Mouse (Mus musculus): Measurements from ENCODE around the gene Zfp385b. TPM values are rescaled to one million over a fixed set of nuclear protein-coding genes. Genes with fewer than 3 reads are reported as not detected.

Gene Zfp385b
- polyA plus RNA-seq, 1 experiment = not detected

DNA sequence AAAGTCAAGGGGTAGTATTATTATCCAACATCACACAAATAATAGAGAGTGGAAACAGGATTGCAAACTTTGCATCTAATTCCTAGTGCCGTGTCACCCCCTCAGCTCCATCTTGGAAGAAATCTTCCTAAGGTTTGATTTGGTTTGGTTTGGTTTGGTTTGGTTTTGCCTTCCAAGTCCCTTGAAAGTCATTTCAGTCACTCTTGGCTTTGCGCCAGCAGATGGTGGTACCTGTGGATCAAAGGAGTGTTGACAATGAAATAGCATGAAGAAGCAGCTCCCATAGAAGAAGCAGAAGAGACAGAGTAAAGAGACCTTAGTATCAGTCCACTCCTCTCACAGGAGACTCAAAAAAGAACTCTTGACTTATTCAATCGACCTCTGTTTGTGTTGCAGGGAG, 17.1 kb downstream of the Zfp385b start:
- no peak for TF ChIP-seq GATA1 (IDR thresholded peaks at IDR 0.05; ENCODE audit: low read length)

DNA sequence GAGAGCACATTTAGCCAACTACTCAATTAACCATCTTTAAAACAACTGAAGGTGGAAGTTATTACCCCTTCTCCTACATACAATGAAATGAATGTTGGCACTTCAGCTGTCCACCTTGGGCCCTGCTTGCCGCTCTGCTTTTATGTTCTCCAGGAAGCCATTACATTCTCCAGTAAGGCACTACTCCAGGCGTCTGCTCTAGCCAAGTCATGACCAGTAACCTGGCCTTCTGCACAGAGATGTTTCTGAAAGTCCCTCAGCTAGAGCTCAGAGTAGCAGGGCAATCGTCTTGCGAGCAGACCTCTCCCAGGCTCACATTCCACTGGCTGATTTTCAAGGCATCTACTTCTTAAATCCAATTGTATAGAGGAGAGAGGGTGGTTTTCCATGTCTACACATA, 18.0 kb downstream of the Zfp385b start:
- no peak for TF ChIP-seq GATA1 (IDR thresholded peaks at IDR 0.05; ENCODE audit: low read length)

DNA sequence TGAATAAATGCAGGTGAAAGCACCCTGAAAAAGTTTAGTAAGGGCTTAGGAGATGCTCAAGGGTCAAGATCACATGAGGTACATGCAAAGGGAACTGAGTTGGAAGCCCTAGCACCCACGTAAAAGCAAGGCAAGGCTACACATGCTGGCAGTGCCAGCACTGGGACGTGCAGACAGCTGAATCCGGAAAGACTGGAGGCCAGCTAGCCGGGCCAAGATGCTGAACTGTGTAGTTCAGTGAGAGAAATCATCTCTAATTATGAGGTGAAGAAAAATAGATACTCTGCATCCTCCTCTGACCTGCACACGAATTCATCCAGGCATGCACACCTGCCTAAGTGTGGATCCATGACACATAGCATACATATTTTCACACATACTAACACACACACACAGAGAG, 18.4 kb downstream of the Zfp385b start:
- no peak for TF ChIP-seq GATA1 (IDR thresholded peaks at IDR 0.05; ENCODE audit: low read length)

DNA sequence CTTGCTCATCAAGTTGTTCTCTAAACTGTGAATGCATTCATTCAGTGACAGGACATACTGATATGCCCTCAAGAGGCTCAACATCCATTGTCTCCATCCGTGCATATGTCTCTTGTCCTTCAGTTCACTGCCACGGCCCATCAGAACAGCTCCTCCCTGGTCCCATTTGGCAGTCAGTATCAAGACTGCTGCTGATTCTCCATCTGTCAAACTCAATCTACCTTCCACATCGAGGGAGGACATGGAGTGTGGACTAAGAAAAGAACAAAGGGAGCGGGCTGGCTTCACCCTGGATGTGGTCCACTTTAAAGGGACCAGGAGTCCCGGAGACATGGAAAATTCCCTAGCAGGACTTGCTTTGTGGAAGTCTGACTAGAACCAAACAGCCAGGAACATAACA, 22.2 kb downstream of the Zfp385b start:
- TF ChIP-seq GATA1 (IDR thresholded peaks at IDR 0.05; ENCODE audit: low read length) = no peak

DNA sequence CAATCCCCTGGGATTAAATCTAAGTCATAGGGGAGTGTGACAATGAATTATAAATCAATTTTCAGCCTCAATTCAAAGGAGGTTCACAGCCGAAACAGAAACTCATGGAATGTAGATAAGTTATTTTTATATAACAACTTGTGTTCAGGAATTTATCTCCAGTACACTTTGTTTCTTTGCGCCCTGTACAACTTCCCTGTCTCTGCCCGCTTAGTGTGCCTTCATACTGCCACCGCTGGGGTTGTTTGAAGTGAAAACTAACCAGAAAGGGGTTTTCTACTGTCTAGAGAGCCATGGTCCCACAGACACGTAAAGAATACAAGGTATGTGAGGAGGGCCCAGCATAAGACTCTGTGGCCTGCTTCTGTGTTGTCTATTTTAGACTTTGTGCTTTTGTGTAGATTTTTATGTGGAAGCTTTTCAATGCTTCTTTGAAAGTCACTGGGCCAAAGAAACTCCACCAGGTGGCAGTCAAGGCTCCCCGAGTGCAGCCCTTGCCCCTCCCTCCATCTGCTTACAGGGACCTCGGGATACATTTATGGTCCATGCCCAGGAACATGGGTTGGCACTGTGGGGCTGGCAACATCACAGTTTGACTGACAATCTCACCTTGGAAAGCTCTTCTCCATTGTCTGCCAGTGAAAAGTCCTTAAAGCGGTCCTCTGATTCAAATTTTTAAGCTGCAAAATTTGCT, 23.4 kb downstream of the Zfp385b start:
- no peak for TF ChIP-seq GATA1 (IDR thresholded peaks at IDR 0.05; ENCODE audit: low read length)

DNA sequence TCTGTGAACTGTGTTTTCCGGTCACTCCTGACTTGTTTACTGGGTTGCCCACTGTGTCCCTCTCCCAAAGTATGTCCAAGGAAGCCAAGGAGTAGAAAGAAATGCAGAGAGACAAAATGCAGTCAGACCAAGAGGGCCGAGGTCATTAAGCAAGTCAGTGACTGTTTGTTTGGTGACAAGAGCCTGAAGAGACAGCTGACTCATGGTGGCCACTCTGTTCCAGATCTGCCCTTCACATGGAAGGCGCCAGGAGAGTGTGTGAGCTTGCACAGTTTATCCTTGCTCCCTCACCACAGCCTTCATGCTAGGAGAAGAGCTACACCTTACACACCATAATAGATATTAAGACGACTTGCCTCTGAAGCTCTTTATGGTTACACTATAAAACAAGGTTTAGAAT, 28.6 kb downstream of the Zfp385b start:
- no peak for TF ChIP-seq GATA1 (IDR thresholded peaks at IDR 0.05; ENCODE audit: low read length)

DNA sequence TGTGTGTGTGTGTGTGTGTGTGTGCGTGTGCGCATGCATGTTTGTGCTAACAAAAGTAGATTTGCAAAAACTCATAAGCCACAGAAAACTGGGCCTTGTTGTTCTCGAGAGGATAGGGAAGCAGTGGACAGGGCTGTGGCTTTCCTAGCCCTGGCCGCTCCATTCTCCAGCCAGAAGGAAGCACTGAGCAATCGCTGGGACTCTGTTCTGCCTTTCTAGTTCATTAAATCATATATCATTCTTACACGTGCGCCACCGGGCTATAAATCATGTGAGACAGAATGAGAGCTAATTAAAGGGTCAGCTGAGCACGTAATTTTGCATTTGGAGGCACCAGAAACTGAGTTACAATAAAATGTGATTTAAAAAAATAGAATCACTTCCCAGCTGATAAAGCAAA, 29.1 kb downstream of the Zfp385b start:
- no peak for TF ChIP-seq GATA1 (IDR thresholded peaks at IDR 0.05; ENCODE audit: low read length)

DNA sequence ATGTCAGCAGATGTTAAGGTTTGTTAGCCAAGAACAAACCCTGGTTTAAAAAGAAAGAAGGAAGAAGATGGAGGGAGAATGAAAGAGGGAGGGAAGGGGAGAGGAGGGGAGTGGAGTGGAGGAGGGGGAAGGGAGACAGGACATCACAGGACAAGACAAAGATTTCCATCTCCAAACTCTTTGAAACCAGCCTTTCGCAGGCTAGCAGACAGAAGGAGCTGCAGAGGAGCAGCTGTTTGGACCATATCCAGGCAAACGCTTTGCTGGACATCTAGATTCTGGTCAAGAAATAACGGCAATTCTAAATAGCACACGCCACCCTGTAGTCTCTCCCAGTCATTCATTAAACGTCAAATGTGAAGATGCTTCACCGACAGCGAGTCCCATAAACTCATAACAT, 38.0 kb downstream of the Zfp385b start:
- TF ChIP-seq GATA1 (IDR thresholded peaks at IDR 0.05; ENCODE audit: low read length) = no peak

DNA sequence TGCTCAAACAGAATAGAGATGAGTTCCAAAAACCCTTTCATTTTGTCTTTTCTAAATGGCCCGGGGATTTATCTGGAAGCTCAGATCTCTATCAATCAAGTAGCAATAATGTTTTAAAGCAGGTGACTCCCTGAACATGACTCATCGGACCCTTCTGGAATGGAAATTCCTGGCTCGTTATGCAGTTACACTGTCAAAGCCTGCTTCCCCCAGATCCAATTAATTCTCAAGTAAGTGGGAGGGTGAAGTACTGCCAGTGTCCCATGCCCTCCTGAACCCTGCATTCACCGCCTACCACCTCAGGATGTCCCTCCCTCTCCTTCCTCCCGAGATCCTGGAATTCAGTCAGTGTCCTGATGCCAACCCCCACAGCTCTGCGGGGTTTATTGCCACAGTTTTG, 41.7 kb downstream of the Zfp385b start:
- no peak for TF ChIP-seq GATA1 (IDR thresholded peaks at IDR 0.05; ENCODE audit: low read length)

DNA sequence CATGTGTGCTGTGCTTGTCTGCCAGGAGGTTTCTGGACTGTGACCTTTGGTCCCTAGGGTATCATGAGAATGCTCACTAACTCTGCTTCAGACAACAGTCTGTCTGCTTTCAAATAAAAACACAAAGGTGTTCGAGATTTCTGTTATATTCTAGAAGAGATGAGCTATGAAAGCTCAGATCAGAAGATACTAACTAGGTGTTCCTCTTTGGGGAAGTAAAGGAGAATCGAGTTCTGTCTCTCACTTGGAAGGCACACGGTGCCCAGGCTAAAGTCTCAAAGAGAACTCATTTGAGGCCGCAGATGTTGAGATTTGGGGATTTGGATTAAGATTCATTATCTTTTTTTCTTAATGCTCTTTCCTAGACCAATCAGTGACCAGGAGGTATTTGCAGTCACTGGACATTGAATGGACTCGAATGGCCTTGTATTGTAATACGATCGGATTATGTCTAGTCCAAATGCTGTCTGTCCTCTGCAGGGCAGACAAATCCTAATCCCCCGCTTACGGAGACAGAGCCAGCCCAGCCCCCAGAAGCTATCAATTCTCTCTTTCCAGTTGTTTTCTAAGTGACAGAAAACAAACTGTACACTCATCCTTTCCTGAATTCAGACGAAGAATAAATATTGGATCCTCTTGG, 42.3 kb downstream of the Zfp385b start:
- TF ChIP-seq GATA1 (IDR thresholded peaks at IDR 0.05; ENCODE audit: low read length) = no peak

DNA sequence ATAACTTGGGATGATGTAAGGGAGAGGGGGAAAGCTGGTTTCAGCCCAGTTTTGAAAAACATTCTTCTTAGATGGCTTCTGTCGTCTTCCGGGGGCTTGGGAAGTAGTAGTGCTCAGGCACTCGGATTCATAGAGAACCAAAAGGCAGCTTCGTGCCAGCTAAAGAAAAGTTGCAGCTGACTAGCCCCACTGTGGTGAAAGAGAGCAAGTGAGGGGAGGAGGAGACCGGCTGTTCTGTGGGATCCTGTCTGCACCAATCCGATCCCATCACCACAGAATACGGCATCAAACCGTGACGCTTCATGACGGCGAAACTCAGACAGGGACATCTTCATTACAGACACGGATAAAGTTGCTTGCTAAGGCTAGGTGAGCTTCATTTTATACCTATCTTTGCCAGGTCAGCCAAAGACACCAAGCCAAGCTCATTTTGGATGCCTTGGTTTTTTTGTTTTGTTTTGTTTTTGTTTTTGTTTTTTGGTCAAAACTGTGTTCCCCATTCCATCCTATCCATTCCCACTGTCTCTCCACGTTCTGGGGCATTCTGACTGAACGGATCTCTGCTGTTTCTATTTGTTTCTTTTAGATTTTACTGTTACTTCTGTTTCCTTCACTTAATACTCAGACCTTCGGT, 44.1 kb downstream of the Zfp385b start:
- no peak for TF ChIP-seq GATA1 (IDR thresholded peaks at IDR 0.05; ENCODE audit: low read length)

DNA sequence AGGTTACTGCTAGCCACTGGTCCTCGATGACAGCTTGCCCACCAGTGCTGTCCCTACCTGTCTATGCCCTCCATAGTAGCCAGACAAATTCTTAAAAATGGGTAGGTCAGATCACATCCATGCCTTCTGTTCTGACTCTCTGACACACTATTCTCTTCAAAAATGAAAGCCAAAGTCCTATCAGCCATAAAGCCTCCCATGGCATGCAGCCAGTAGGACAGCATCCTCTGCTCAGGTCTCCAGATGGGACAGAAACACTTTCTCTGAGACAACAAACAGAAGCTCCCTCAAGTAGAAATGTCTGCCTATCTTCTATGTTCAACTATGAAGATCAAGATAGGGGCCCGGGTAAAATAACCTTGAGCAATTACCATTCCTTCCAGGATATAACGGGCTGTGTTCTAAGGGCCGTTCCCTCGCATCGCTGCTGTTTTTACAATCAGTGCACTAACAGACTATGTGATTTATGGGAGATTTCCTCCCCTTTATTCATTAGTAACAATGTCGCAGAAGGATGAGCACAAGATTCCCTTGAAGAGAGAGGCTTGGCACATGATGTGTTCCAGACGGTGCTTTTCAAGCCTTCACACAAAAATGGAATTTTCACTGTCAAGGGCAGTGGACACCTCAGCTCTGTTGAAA, 49.3 kb downstream of the Zfp385b start:
- no peak for TF ChIP-seq GATA1 (IDR thresholded peaks at IDR 0.05; ENCODE audit: low read length)

DNA sequence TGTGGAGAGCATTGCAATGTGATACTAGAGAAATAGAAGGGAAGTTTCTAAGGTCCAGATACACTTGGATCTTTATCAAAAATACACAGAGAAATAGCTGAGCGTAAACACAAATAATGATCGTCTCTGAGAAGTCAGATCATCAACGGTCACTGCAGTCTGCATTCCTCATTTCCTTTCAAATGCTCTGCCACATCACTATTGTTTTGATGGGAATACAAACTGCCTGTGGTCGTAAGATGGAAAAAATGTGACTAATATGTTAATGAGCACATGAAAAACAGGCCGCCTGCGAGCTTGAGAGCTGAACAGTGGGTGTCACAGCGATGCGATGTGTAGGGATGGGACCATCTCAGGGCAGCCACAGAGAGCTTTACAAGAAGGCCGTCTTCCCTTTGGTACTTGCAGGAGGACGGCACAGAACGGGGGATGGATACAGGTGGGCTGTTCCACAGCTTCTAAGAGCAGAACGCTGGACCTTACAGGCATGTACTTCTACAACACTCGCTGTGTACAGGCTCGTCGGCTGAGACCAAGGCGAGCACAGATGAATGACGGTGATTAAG, 51.0 kb downstream of the Zfp385b start:
- no peak for TF ChIP-seq GATA1 (IDR thresholded peaks at IDR 0.05; ENCODE audit: low read length)

DNA sequence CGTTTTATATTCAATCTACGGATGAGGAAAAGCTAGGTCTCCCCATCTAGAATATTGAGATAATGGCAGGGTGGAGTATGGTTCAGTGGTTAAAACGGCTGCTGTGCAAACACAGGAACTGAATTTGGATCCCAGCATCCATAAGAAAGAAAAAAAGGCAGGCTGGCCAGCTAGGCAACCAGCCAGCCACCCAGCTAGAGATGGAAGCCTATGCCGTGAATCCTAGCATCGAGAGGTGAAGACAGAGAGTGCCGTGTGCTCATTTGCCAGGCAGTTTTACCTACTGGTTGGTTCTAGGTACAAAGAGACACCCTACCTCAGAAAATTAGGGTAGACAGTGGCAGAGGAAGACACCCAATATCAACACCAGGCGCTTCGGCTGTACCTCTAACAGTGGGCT, 57.5 kb downstream of the Zfp385b start:
- no peak for TF ChIP-seq GATA1 (IDR thresholded peaks at IDR 0.05; ENCODE audit: low read length)

DNA sequence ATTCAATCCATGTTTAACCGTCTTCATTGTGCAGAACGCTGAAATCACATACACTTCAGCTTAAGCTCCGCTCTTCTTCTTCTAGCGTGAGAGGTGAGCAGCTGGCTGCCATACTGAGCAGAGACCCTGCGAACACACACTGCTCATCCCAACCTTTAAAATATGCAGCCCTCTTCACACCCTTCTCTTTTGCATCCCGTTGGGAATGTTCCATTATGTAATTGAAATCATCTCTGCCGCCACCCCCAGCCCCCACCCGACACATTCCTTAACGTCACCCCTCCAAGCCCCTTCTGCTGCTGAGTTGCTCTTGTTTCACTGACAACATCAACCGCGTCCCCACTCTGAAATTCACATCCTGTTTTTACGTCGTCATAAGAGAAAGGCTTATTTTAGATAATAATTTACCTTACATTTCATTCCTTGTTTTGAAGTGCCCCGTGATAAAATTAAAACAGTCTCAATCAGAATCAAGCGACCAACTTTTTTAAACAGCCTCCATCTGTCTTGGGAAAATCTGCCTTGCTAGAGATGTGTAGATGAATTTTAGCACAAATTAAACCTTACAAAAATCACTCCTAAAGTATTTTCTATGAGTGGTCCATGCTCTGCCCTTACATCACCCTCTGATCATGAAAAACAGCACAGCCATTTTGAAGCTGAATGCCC, 60.9 kb downstream of the Zfp385b start:
- no peak for TF ChIP-seq GATA1 (IDR thresholded peaks at IDR 0.05; ENCODE audit: low read length)

DNA sequence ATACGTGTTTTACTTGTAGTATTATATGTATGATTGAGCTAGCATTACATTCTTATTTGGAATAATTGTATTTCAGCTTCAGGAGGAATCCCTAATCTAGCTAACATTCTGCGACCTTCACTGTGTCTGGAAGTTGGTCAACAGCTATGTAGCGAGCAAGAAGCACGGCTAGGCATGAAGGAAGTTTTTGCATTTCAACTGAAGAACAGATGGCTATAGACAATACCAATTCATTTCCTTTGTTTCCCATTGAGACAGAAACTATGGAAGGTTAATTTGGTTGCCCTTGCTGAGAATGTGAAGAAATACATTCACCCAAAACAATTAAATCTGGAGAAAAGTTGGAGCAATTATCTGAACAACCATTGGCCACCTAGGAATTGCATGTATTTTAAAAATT, 66.9 kb downstream of the Zfp385b start:
- no peak for TF ChIP-seq GATA1 (IDR thresholded peaks at IDR 0.05; ENCODE audit: low read length)
